Mouse (Mus musculus) lung, postnatal 0 days (tissue): ENCODE data around the gene Ifitm7.

Source experiments
- CTCF ChIP-seq: IDR thresholded peaks from 2 replicates; pipeline ENCODE4 v1.5.1; 2016; ENCODE audit warnings: antibody characterized with exemption, mild to moderate bottlenecking
- EP300 ChIP-seq: IDR thresholded peaks from 2 replicates; pipeline ENCODE4 v1.6.1; 2016; ENCODE audit warnings: antibody characterized with exemption, mild to moderate bottlenecking, control low read depth

- no peak for TF ChIP-seq CTCF
- TF ChIP-seq EP300, result no peak
These were observed 7.8 kb upstream of the Ifitm7 start for GRCm38 (mm10) chr16:13994502-13994901.
